Mouse (Mus musculus) limb, embryonic 13.5 days (tissue): Measurements from ENCODE around the gene Naif1. TPM values are rescaled to one million over a fixed set of nuclear protein-coding genes. Genes with fewer than 3 reads are reported as not detected.

Experiments used
- ATAC-seq: fragments of 200-750 bp; cut with Nextera tagmentation; 2 replicates; pipeline ENCODE4 v1.8.0; 2017; ENCODE audit warnings: low read depth, moderate number of reproducible peaks, moderate TSS enrichment; ENCODE audit not compliant: low FRiP score
- H3K27ac ChIP-seq: fragments of 300-500 bp; sonication (generic); 2 replicates; pipeline ENCODE4 v1.5.1; 2015; ENCODE audit warnings: inconsistent platforms, mild to moderate bottlenecking, moderate library complexity
- H3K27me3 ChIP-seq: fragments of 300-500 bp; sonication (generic); 2 replicates; pipeline ENCODE4 v1.6.1; 2015; ENCODE audit warnings: mild to moderate bottlenecking, inconsistent platforms
- H3K36me3 ChIP-seq: fragments of 300-500 bp; sonication (generic); 2 replicates; pipeline ENCODE4 v1.6.1; 2015; ENCODE audit warnings: inconsistent platforms, mild to moderate bottlenecking, moderate library complexity
- H3K4me1 ChIP-seq: fragments of 300-500 bp; sonication (generic); 2 replicates; pipeline ENCODE4 v1.6.1; 2015; ENCODE audit warnings: inconsistent platforms
- H3K4me2 ChIP-seq: fragments of 300-500 bp; sonication (generic); replicated peaks from 2 replicates; pipeline ENCODE4 v1.6.1; 2015; ENCODE audit warnings: inconsistent platforms, mild to moderate bottlenecking, moderate library complexity
- H3K4me3 ChIP-seq: fragments of 300-500 bp; sonication (generic); 2 replicates; pipeline ENCODE4 v1.5.1; 2015; ENCODE audit warnings: moderate library complexity, mild to moderate bottlenecking, inconsistent platforms
- H3K9ac ChIP-seq: fragments of 300-500 bp; sonication (generic); 2 replicates; pipeline ENCODE4 v1.6.1; 2015; ENCODE audit warnings: mild to moderate bottlenecking, inconsistent platforms
- H3K9me3 ChIP-seq: fragments of 300-500 bp; sonication (generic); 2 replicates; pipeline ENCODE4 v1.6.1; 2016; ENCODE audit warnings: inconsistent platforms
- WGBS: fragments of 180-500 bp; shearing (Covaris S2); methylation state at CpG from one replicate; pipeline ENCODE4 v1.1.7; 2015; 5-methylcytosine and 5-hydroxymethylcytosine counted together
- polyA plus RNA-seq: library from polyadenylated mRNA; unstranded; fragments of >200 nt; fragmentation: Nextera tagmentation; extraction: Ambion mirVana; gene quantifications from 2 replicates; pipeline ENCODE4 v1.2.1, GENCODE M21; 2015

Gene Naif1
- 5.7 and 5.9 TPM in 2 replicates for polyA plus RNA-seq

DNA sequence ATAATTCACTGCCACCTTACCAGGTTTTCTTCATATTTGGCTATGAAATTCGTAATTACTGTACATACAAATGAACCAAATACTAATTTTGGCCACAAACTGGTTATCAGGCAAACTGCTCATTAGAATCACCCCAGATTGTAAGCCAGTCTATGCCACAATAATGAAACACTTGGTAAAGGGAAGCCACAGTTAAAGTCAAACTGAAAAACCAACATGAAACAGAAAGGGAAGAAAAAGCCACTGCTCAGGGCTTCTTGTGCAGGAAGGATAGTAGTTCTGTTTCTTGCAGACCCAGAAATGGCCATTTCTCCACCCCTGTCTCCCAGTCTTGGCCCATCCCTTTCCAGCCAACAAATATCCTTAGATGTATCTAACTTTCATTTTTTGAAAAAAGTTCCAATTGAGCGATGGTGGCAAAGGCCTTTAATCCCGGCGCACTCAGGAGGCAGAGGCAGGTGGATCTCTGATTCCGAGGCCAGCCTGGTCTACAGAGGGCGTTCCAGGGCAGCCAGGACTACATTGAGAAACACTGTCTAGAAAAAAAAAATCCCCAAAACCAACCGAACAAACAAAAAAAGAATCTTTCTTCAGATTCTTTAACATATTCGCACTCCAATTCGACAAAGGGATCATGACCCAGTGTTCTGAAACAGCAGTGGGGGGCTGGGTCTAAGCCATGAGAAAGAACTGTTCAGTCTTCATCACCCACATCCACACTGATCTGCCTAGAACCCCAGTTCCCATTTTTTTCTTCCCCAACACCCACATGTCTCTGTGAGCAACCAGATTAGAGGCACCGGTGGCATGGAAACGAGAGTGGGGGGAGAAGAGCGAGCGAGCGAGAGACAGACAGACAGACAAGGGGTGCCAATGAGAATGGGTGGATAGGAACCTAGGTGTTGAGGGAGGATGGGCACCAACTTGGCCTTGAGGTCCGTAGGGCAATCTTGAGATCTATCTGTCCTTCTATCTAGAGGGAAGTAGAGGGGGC lies at the start of gene Naif1:
Gene Naif1 (plus strand): TSS at position 697 of the 994 bp plus-strand sequence.
- H3K4me2 ChIP-seq: peak within 1 kb of the TSS; percentile 84
- peak within 1 kb of the TSS; percentile 81 for H3K9ac ChIP-seq
- ATAC-seq: no peak
- H3K27me3 ChIP-seq: no peaks in the 10 kb centered on the region
- H3K36me3 ChIP-seq: peaks cover 9% of the 10 kb centered on the region
- H3K9me3 ChIP-seq: no peaks in the 10 kb centered on the region
- peak within 1 kb of the TSS; percentile 86 for H3K4me3 ChIP-seq
- peaks cover 49% of the 10 kb centered on the region for H3K4me1 ChIP-seq
- H3K27ac ChIP-seq: peak within 1 kb of the TSS; percentile 94
- WGBS: 76% methylated on average over 15 of the region's 15 CpGs

DNA sequence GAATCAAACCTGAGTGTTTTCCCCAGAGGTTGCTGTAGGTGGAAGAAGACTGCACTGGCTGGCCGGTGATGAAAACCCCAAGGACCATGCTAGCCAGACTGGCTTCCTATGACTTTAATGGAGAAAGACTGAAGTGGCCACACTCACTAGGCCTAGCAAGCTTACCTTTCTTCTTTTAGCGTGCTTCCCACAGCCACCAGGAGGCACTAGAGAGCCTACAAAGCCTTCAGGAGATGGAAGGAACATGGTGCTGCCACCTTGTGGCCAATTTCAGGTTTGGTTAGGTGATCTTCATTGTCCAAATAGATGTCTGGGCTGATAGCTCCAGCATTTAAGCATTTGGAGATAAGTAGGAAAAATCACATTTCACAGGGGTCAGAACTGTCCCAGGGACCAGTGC lies 45.6 kb upstream of the Naif1 start:
- no peak overlapping the region for H3K9ac ChIP-seq
- no peak overlapping the region for H3K27ac ChIP-seq
- H3K4me2 ChIP-seq: no peak overlapping the region
- H3K4me1 ChIP-seq: peaks cover 13% of the 10 kb centered on the region
- no peaks in the 10 kb centered on the region for H3K9me3 ChIP-seq
- no peak overlapping the region for H3K4me3 ChIP-seq
- 17% methylated on average over 2 of the region's 2 CpGs for WGBS
- no peaks in the 10 kb centered on the region for H3K27me3 ChIP-seq
- no peak for ATAC-seq
- peaks cover 35% of the 10 kb centered on the region for H3K36me3 ChIP-seq

DNA sequence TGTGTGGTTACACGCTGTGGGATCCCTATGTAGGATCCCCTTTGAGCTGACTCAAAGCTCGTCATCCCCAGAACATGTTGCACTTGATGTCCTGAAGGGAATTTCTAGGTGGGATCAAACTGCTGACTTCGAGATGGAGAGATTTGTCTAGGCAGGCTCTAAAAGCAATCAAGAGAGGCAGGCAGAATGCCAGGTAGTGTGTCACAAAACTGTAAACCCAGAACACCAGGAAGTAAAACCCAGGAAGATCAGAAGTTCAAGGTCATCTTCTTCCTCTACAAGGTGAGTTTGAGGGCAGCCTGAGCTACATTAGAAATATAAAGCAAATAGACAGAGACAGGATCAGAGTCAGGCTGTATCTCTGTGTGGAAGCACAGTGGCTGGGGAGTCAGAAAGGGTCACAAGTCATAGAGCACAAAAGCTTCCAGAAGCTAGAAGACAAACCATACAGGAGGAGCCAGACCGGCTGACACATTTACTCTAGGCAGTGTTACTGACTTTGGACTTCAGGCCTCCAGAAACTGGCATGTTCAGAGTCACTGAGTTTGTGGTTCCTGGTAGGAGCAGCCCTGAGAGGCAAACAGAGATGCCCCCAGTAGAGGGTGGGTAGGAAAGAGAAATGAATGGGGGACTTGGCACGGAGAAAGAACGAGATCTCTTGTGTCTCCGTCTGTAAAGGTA lies 43.0 kb upstream of the Naif1 start:
- Histone ChIP-seq H3K4me2 (no peak overlapping the region), H3K27me3 (no peaks in the 10 kb centered on the region), H3K36me3 (peaks cover 10% of the 10 kb centered on the region), H3K27ac (peak overlapping the region; percentile 48; the same call in 1 of the 2 replicates), H3K4me3 (no peak overlapping the region), H3K9ac (no peak overlapping the region), H3K9me3 (no peaks in the 10 kb centered on the region), H3K4me1 (peaks cover 13% of the 10 kb centered on the region)
- no peak for ATAC-seq
- WGBS: 80% methylated on average over 7 of the region's 7 CpGs

DNA sequence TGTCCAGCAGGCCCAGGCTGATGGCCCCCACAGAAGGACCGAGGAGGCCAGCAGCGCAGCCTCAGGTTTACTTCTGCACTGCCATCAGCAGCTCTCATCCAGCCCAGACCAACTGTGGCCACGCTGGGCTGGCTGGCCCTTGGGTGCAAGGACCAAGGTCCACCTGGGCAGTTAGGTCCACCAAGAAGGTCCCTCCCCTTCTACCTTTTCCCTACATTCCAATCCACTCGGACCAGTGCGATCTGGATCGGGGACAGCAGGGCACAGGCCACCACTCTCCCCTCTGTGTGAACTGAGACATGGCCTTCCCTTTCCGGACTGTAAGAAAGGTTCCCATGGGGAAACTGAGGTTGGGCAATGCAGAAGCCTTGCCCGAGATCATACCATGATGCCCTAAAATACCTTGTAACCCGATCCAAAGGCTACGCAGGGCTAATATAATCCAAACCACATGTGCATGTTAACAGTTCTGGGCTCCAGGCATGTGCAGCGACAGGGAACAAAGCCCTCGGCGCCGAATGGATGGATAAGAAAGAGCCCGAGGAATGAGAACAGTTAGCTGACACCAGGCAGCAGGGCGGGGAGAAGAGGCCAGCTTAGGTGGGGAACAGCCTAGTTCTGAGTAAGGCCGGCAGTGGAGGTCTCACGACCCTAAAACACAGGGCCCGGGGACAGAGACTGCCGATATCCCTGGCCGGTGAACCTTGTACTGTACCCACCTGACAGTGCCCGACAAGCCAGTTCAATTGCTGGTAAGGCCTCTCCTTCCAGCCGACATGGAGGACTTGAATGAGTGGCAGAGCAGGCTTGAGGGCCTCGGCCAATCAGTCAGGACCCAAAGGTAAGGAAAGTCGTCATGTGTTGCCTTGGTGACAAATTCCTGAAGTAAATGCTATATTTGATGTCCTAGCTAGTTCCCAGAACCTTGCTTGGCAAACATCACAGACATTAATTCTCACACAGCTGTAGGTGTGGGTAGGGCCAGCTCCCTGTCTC lies 41.5 kb upstream of the Naif1 start:
- Histone ChIP-seq H3K9me3 (no peaks in the 10 kb centered on the region), H3K27ac (peak overlapping the region; percentile 92), H3K27me3 (no peaks in the 10 kb centered on the region), H3K4me3 (peak overlapping the region; percentile 14; the same call in 1 of the 2 replicates), H3K36me3 (peaks cover 4% of the 10 kb centered on the region), H3K4me1 (peaks cover 13% of the 10 kb centered on the region), H3K9ac (peak overlapping the region; percentile 59), H3K4me2 (peak overlapping the region; percentile 49)
- peak; percentile 74 for ATAC-seq
- WGBS: 26% methylated on average over 25 of the region's 25 CpGs

DNA sequence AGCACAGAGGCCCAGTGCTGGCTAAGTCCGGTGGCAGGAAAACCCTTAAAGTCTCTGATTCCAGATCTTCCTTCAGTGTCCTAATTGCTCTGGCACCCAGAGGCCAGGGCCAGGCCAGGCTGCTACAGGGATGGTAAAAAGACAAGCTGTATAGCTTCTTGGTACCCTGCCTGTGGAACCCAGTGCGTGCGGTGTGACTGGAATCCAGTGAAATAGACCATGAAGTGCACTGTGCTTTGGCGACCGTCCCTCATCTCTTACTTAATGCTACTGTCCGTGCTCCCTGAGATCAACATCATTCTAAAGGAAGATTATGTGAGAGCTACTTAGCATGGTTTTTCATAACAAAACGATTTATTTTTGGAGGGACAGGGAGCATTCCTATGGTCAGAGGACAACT lies 38.9 kb upstream of the Naif1 start:
- no peaks in the 10 kb centered on the region for H3K9me3 ChIP-seq
- no peak for ATAC-seq
- H3K9ac ChIP-seq: no peak overlapping the region
- H3K4me1 ChIP-seq: peaks cover 13% of the 10 kb centered on the region
- H3K36me3 ChIP-seq: peaks cover 31% of the 10 kb centered on the region
- H3K27me3 ChIP-seq: no peaks in the 10 kb centered on the region
- whole genome bisulfite sequencing: 81% methylated on average over 7 of the region's 7 CpGs
- no peak overlapping the region for H3K27ac ChIP-seq
- H3K4me3 ChIP-seq: no peak overlapping the region
- H3K4me2 ChIP-seq: no peak overlapping the region

DNA sequence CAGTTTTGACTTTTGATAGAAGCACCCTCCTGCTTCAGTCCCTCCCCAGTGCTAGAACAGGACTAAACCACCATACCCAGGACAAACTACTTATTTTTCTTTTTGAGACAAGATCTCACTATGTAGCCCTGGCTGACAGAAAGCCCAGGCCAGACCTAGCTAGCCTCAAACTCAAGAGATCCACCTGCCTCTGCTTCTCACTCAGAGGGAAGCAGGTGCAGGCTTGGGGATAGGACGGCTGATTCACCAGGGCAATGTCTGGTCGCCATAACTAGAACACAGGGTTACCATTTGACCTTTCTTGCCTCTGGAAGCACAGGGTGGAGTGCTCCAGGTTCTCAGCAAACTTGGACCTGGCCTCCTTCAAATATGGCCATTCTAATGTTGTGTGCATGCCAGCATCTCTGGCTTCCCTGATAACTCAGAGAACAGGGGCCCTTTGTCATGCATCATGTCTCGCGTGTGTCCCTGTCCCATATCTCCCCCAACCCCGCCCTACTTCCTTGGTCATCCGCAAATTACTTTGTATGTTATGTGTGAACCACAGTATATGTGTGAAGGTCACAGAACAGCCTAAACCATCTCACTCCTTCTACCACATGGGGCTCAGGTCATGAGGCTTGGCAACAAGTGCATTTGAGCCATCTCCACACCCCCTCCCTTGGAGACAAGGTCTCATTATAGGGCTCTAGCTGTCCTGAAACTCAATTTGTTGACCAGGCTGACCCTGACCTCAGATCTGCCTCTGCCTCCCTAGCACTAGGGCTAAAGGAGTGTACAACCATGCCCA lies 37.3 kb upstream of the Naif1 start:
- Histone ChIP-seq H3K4me3 (no peak overlapping the region), H3K9ac (no peak overlapping the region), H3K36me3 (peaks cover 47% of the 10 kb centered on the region), H3K4me2 (no peak overlapping the region), H3K27ac (no peak overlapping the region), H3K27me3 (no peaks in the 10 kb centered on the region), H3K9me3 (no peaks in the 10 kb centered on the region), H3K4me1 (peaks cover 13% of the 10 kb centered on the region)
- 86% methylated on average over 6 of the region's 6 CpGs for WGBS
- ATAC-seq: no peak

DNA sequence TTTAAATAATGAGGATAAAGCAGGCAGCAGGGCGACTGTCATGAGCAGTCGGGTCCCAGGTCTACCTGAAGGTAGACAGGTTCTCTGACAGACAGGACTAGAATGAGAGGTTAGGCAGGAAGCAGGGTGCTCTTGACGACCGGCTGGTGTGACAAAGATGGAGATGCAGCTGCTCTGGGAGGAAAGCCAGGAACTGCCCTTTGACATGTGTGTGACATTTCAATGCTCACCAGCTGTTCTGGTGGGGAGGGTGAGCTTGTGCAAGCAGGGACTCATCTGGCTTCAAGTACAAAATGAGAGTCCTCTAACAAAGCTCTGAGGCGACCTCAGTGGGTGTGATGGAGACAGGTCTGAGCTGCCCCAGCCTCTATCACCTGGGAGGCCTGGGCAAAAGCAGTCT lies 36.3 kb upstream of the Naif1 start:
- Histone ChIP-seq H3K4me2 (no peak overlapping the region), H3K36me3 (peaks cover 56% of the 10 kb centered on the region), H3K27ac (no peak overlapping the region), H3K4me1 (peaks cover 6% of the 10 kb centered on the region), H3K4me3 (no peak overlapping the region), H3K9me3 (no peaks in the 10 kb centered on the region), H3K9ac (no peak overlapping the region), H3K27me3 (no peaks in the 10 kb centered on the region)
- WGBS: 41% methylated on average over 5 of the region's 5 CpGs
- no peak for ATAC-seq

DNA sequence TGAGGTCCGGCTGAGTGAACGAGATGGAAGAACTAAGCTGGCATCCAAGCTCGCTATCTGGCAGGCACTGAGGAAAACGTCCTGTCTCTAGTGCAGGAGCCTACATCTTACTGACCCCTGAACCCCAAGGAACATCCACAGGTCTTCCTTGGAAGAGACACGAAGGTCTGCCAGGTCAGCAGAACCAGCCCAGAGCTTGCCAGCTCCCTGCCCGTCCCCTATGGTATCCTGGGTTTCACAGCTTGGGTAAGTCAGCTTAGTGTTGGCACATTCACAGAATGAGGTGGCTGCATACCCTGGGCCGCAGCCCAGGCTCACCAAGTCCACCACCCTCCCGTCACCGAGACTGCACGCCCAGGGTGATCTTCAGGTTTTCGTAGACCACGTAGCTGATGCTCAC lies 34.5 kb upstream of the Naif1 start:
- no peak for ATAC-seq
- no peaks in the 10 kb centered on the region for H3K4me1 ChIP-seq
- H3K9me3 ChIP-seq: no peaks in the 10 kb centered on the region
- H3K4me3 ChIP-seq: no peak overlapping the region
- H3K36me3 ChIP-seq: peaks cover 75% of the 10 kb centered on the region
- H3K27ac ChIP-seq: no peak overlapping the region
- H3K9ac ChIP-seq: no peak overlapping the region
- no peaks in the 10 kb centered on the region for H3K27me3 ChIP-seq
- WGBS: 93% methylated on average over 12 of the region's 12 CpGs
- no peak overlapping the region for H3K4me2 ChIP-seq

DNA sequence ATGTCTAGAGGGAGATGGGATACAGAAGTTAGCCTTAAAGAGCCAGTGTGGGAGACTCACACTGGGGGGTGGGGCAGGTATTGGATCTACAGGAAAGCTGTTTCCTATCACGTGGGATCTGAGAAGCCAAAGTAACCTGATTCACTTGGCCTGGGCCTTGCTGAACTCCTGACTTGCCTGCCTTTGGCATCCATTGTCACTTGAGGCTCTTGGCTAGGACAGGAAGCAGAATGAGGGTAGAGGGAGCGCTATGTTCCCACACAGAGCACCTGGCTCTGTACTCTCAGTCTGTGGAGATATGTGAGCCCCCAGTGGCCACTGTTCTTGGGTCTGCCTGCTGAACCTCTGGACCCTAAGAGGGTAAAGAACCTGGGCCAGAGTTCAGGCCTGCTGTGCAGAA lies 33.7 kb upstream of the Naif1 start:
- Histone ChIP-seq H3K9ac (no peak overlapping the region), H3K9me3 (no peaks in the 10 kb centered on the region), H3K27ac (no peak overlapping the region), H3K4me1 (no peaks in the 10 kb centered on the region), H3K27me3 (no peaks in the 10 kb centered on the region), H3K36me3 (peaks cover 80% of the 10 kb centered on the region), H3K4me3 (no peak overlapping the region), H3K4me2 (no peak overlapping the region)
- 80% methylated on average over 2 of the region's 2 CpGs for WGBS
- ATAC-seq: no peak

DNA sequence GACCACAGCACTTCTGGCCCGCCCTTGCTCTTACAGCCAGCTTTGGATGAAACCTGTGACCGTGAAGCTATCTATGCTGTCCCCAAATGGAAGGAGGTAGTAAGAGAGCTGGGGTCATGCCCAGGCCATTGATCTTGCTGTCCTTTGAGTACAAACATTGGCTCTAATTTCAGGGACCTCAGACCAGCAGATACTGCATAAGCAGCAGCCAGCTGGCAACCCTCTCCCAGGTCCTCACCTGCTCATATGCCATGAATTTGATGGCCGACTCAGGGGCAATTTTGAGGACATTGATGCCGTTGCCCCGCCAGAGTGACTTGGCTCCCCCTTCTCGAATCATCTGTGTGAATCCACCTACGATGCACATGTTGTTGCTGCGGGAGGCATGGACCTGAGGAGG lies 32.8 kb upstream of the Naif1 start:
- 88% methylated on average over 8 of the region's 8 CpGs for WGBS
- no peak overlapping the region for H3K4me3 ChIP-seq

More for the DNA sequence above, 32.8 kb upstream of the Naif1 start:
- Histone ChIP-seq H3K4me2 (no peak overlapping the region), H3K27me3 (no peaks in the 10 kb centered on the region), H3K9me3 (no peaks in the 10 kb centered on the region), H3K36me3 (peaks cover 80% of the 10 kb centered on the region), H3K4me1 (peaks cover 9% of the 10 kb centered on the region), H3K27ac (no peak overlapping the region), H3K9ac (no peak overlapping the region)
- ATAC-seq: no peak
